Mouse (Mus musculus) ES-CJ7 (cell line): Measurements from ENCODE around the gene Vamp2.

Experiments used
- DNase-seq: peaks from one replicate; pipeline ENCODE4 v3.0.0; 2011; ENCODE audit warnings: low read depth, low spot score

Gene Vamp2

DNA sequence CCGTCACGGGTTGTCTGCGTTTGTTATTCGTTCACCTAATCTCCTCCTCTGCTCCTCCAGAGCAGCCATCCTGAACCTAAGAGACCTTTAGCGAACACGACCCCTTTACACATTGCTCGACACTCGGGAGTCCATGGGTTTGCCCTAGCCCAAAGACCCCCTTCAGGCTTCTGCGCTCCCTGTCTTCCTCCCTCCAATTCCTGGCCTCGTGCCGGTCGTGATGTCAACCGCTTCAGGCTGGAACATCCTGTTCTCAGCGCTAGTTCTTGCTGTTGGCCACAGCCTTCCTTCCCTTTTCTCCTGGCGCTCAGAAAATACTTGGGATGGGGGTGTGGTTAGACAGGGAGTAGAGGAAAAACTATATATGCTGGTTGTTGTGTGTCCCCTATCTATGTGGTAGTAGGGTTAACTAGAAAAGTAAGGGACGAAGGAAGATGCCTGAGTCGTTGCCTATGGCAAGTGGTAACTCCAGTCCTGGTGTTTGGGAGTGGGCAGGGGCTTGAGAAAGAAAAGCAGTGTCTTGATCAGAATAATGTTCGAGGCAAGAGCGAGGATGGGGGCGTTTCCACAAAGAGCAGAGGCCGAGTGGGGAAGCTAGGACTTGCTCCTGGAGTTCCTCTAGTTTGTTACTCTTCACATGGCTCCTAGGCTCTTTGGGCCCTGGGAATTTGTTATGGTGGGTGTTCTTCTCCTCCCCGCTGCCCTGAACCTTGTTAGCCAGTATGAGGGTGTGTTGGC, 11.1 kb downstream of the Vamp2 start:
- no peak for DNase-seq

DNA sequence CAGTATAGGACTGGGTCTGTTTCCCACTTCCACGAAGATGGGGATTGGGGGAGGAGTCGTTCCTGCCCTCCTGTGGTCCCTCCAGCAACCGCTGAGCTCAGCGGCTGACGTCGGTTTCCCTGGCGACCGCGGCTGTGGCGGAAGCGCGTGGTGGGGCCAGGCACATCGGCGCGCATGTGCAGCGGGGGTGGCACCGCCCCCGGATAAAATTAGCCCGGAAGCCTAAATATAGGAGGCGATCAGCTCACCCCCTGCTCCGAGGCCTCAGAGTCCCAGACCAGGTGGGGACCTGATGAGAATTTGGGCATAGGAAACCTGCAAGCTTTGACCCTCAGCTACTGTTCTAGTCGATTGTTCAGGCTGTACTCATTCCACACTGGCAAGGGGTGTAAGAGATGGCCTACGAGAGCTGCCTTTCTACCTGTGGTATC, 11.6 kb downstream of the Vamp2 start:
- peak; percentile 79 for DNase-seq

DNA sequence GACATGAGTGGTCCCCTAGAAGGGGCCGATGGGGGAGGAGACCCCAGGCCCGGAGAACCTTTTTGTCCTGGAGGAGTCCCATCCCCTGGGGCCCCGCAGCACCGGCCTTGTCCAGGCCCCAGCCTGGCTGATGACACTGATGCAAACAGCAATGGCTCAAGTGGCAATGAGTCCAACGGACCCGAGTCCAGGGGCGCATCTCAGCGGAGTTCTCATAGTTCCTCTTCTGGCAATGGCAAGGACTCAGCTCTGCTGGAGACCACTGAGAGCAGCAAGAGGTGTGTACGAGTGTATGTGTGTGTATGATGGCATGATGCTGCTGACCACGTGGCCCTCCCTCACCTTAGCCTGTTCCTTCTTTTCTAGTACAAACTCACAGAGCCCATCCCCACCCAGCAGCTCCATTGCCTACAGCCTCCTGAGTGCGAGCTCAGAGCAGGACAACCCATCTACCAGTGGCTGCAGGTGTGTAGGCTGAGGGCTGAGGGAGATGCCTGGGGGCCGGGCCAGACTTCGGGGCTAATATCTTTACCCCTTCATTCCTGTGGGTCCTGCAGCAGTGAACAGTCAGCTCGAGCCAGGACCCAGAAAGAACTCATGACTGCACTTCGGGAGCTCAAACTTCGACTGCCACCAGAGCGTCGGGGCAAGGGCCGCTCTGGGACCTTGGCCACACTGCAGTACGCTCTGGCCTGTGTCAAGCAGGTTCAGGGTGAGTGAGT, 12.5 kb downstream of the Vamp2 start:
- no peak for DNase-seq

DNA sequence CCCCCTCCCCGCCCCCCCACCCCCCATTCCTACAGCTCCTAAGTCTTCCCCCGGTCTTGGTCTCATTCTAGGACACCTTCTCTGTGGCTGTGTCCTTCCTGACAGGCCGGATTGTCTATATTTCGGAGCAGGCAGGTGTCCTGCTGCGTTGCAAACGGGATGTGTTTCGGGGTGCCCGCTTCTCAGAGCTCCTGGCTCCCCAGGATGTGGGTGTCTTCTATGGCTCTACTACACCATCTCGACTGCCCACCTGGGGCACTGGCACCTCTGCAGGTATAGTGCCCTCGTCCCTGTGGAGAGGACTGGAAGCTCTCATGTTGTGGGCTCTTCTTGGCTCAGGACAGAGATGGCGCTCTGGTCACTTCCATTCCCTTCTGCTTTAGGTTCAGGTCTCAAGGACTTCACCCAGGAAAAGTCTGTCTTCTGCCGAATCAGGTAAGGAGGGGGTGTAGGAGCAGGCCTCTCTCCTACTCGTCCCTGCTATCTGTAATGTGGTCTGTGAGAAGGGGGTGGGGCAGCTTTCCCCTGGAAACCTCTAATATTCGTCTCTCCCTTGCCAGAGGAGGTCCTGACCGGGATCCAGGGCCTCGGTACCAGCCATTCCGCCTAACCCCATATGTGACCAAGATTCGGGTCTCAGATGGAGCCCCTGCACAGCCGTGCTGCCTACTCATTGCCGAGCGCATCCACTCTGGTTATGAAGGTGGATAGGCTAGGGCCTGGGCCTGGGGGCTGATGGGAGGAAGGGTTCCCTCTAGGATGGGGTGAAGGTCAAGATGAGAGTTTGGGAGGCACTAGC, 13.5 kb downstream of the Vamp2 start:
- no peak for DNase-seq

GRCm38 (mm10) chr11:69102403-69102725, 14.1 kb downstream of the Vamp2 start:
- no peak for DNase-seq

GRCm38 (mm10) chr11:69103121-69103520, 14.8 kb downstream of the Vamp2 start:
- no peak for DNase-seq

DNA sequence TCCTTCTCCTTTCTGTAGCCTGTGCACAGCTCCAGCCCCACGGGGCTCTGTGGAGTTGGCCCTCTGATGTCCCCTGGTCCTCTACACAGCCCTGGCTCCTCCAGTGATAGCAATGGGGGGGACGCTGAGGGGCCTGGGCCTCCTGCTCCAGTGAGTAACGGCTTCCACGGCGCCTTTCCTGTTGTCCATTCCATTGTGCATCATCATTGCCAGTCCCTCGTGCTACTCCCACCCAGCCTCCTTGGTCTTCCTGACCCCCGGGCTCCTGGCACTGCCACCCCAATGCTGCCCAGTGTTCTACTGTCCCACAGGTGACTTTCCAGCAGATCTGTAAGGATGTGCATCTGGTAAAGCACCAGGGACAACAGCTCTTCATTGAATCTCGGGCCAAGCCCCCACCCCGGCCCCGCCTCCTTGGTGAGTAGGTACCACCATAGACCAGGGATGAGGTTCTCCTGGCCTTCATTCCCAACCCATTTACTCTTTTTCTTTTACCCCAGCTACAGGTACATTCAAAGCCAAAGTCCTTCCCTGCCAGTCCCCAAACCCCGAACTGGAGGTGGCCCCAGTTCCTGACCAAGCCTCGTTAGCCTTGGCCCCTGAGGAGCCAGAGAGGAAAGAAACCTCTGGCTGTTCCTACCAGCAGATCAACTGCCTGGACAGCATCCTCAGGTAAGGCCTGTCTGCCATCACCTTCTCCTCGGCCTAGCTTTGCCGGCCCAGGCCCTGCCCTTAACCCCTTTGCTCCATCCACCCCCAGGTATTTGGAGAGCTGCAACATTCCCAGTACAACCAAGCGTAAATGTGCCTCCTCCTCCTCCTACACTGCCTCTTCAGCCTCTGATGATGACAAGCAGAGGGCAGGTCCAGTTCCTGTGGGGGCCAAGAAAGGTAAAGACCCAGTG, 15.5 kb downstream of the Vamp2 start:
- DNase-seq, result no peak

DNA sequence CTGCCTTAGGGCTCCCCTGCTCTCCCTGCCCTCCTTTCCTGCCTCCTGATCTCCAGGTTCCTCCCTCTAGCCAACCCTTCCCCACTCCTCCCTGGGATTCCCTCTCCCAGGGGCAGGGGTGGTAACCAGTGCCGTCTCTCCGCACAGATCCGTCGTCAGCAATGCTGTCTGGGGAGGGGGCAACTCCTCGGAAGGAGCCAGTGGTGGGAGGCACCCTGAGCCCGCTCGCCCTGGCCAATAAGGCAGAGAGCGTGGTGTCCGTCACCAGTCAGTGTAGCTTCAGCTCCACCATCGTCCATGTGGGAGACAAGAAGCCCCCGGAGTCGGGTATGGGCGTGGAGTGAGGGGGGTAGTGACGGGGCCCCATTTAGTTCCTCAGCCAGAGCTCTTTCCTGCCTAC, 16.2 kb downstream of the Vamp2 start:
- no peak for DNase-seq

DNA sequence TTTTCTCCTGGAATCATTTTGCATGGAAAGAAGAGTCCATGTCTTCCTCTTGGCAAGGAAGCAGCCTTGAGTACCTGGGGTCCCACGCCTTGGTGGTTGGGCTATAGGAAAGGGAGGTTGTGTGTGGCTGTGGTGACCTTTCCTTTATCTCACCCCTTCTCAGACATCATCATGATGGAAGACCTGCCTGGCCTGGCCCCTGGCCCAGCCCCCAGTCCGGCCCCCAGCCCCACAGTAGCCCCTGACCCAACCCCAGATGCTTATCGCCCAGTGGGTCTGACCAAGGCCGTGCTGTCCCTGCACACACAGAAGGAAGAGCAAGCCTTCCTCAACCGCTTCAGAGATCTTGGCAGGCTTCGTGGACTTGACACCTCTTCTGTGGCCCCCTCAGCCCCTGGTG, 16.9 kb downstream of the Vamp2 start:
- no peak for DNase-seq

DNA sequence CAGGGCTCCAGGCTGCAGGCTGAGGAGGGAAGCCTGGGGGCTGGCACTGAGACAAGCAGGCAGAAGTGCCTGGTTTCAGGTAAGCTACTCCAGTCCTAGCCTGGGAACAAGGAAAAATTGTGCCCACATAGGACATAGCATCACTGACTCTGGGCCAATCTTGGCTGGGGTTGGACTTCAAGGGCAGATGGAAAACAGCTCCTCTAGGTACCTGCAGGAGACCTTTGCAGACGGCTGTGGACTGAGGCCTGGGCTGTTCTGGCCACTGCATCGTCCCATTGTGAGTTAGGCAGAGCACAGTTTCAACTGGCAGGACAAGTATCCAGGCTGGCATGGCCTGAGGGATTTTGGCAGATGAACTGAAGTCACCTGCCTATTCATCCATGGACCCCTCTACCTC, 17.5 kb downstream of the Vamp2 start:
- no peak for DNase-seq

DNA sequence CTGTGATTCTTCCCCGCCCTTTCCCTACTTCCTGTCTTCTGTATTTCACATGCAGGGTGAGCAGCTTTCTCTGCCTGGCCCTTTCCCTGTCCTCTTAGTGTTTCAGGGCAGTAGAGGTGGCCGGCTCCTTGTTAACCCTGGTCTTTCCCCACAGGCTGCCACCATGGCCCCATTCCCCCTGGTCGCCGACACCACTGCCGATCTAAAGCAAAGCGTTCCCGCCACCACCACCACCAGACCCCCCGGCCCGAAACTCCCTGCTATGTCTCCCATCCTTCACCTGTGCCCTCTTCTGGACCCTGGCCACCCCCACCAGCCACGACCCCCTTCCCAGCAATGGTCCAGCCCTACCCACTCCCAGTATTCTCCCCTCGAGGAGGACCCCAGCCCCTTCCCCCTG, 18.0 kb downstream of the Vamp2 start:
- no peak for DNase-seq

DNA sequence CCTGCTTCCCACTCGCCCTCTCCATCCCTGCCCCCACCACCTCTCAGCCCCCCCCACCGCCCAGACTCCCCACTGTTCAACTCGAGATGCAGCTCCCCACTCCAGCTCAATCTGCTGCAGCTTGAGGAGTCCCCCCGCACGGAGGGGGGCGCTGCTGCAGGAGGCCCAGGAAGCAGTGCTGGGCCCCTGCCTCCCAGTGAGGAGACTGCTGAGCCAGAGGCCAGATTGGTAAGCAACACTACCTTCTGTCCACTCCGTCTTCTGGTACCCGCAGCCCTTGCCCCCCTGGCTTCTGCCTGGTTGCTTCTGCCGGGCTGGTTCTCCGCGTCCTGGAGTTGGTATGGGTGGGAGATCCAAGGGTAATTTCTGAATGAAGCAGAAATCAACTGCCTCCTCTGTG, 18.6 kb downstream of the Vamp2 start:
- no peak for DNase-seq

DNA sequence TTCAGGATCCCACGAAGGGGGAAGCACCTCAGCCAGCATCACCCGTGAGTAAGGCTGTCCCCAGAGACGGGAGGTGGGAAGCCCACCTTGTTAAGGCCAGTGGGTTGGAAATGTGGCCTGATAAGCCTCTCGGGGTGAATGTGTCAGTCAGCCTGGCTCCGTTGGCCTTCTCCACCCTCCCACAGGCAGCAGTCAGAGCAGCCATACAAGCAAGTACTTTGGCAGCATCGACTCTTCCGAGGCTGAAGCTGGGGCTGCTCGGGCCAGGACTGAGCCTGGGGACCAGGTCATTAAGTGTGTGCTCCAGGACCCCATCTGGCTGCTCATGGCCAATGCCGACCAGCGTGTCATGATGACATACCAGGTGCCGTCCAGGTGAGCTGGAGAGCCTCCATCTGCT, 19.4 kb downstream of the Vamp2 start:
- no peak for DNase-seq

DNA sequence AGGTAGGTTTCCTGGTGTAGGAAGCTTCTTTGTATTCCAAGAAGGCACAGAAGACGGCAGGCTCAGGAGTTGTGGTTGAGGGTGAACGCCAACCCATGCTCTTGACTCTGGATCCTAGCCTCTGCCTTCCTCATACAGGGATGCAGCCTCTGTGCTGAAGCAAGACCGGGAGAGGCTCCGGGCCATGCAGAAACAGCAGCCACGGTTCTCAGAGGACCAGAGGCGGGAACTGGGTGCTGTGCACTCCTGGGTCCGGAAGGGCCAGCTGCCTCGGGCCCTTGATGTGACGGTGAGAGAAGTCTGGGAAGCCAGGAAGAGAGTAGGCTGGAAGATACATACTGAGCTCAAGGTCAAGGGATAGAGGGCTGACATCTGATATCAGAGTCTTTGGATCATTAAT, 19.9 kb downstream of the Vamp2 start:
- DNase-seq, result no peak

- no peak for DNase-seq
These were observed 21.0 kb downstream of the Vamp2 start for GRCm38 (mm10) chr11:69109032-69109900.

- DNase-seq, result peak; percentile 95
These were observed 22.2 kb downstream of the Vamp2 start for GRCm38 (mm10) chr11:69110319-69111046.

- no peak for DNase-seq
These were observed 22.9 kb downstream of the Vamp2 start for GRCm38 (mm10) chr11:69111051-69111810.

- DNase-seq, result no peak
These were observed 23.6 kb downstream of the Vamp2 start for GRCm38 (mm10) chr11:69111865-69112264.

DNA sequence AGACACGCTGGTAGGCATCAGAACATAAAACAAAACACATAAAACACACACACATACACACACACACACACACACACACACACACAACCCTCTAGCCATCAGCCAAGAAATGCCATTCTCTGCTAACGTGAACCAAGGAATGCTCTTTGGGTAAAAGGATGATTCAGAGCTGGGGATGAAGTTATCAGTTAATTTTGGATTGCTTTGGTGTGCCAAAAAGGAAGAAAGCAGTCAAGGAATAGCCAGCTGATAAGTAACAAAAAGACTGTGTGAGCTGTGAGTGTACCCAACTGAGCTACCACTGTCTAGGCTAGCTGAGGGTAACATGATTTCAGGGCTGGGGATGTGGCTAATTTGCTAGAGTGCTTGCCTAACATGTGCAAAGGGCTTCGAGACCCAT, 25.7 kb downstream of the Vamp2 start:
- DNase-seq, result no peak
